Comparison of ENCODE assay signal across 10 mouse cellular contexts in genomic region chr11:96970341-96970740, GRCm38 (mm10). TPM values are rescaled to one million over a fixed set of nuclear protein-coding genes. Genes with fewer than 3 reads are reported as not detected.
A peak's percentile ranks its signal among the peaks of the same experiment; 100 is the strongest.
DNase-seq lines count a peak whose midpoint lies in the region; ATAC-seq and TF ChIP-seq lines count a peak whose summit lies in the region.
"Had no signal": no experiment of that assay in that cellular context is flagged by ENCODE, and none has a peak within 500 bp of the region (broad histone marks: within the 10 kb centered on the region; RNA-seq: fewer than 3 reads in every experiment).

No protein-coding gene starts in this region.

- no peak overlapping the region for H3K4me3 ChIP-seq in hindbrain, embryonic 15.5 days
- H3K4me3 ChIP-seq in hindbrain, embryonic 12.5 days: no peak overlapping the region
- H3K4me3 ChIP-seq in cortical plate, adult 2 months (ENCODE audit: insufficient read depth, low read length): no peak overlapping the region
- no peak overlapping the region for H3K4me3 ChIP-seq in liver, embryonic 11.5 days (ENCODE audit: low read depth, low read length)

- no peak overlapping the region for H3K9ac ChIP-seq in hindbrain, embryonic 15.5 days
- H3K9ac ChIP-seq in hindbrain, embryonic 12.5 days: no peak overlapping the region
- H3K9ac ChIP-seq in liver, embryonic 11.5 days (ENCODE audit: low read depth, low read length): 0 out of 2 replicates have a peak overlapping the region, but pooled peaks have one; percentile 32

- H3K9me3 ChIP-seq in hindbrain, embryonic 15.5 days: no peaks in the 10 kb centered on the region
- H3K9me3 ChIP-seq in hindbrain, embryonic 12.5 days (replicated peaks): no peaks in the 10 kb centered on the region
- H3K9me3 ChIP-seq in liver, embryonic 11.5 days (ENCODE audit: control insufficient read depth, low read length): no peaks in the 10 kb centered on the region

- 82% methylated on average over 3 of the region's 3 CpGs for WGBS in hindbrain, embryonic 15.5 days
- 87% methylated on average over 3 of the region's 3 CpGs for WGBS in hindbrain, embryonic 12.5 days
- 51% methylated on average over 3 of the region's 3 CpGs for WGBS in liver, embryonic 11.5 days

- no peaks in the 10 kb centered on the region for H3K36me3 ChIP-seq in hindbrain, embryonic 15.5 days
- H3K36me3 ChIP-seq in hindbrain, embryonic 12.5 days: no peaks in the 10 kb centered on the region; the same call in 1 of the 2 replicates
- H3K36me3 ChIP-seq in liver, embryonic 11.5 days (ENCODE audit: control insufficient read depth, insufficient read depth, low read length): no peaks in the 10 kb centered on the region

- no peak for ATAC-seq in hindbrain, embryonic 15.5 days (ENCODE audit: low FRiP score, low read depth)
- no peak for ATAC-seq in hindbrain, embryonic 12.5 days (ENCODE audit: low FRiP score)
- no peak for ATAC-seq in liver, embryonic 11.5 days (replicated peaks; ENCODE audit: low FRiP score)
- ATAC-seq in CD4-positive, CD25-positive, alpha-beta regulatory T cell, adult 4 months: no peak
- ATAC-seq: forebrain, embryonic 14.5 days had no signal

- H3K27me3 ChIP-seq in hindbrain, embryonic 15.5 days: no peaks in the 10 kb centered on the region
- H3K27me3 ChIP-seq in hindbrain, embryonic 12.5 days: no peaks in the 10 kb centered on the region
- H3K27me3 ChIP-seq in liver, embryonic 11.5 days (replicated peaks; ENCODE audit: control insufficient read depth, insufficient read depth, low read length): no peaks in the 10 kb centered on the region

- DNase-seq in NIH3T3 (ENCODE audit: low read depth): peak; percentile 59
- no peak for DNase-seq in liver, embryonic 11.5 days (ENCODE audit: low spot score)
- DNase-seq in embryo, embryonic 9.5 days (ENCODE audit: extremely low spot score): no peak
- DNase-seq: adrenal gland, adult 8-10 months; spleen, adult 18-20 months had no signal

- no peak for TF ChIP-seq CTCF in cortical plate, adult 2 months (IDR thresholded peaks at IDR 0.05; ENCODE audit: extremely low read depth, insufficient read depth, low read length)

- H3K4me1 ChIP-seq in hindbrain, embryonic 15.5 days (replicated peaks): peaks cover 37% of the 10 kb centered on the region
- peaks cover 30% of the 10 kb centered on the region for H3K4me1 ChIP-seq in hindbrain, embryonic 12.5 days
- H3K4me1 ChIP-seq in cortical plate, adult 2 months (ENCODE audit: control insufficient read depth, insufficient read depth, low read length): peaks cover 9% of the 10 kb centered on the region
- H3K4me1 ChIP-seq in liver, embryonic 11.5 days (replicated peaks; ENCODE audit: control insufficient read depth, insufficient read depth, low read length): peaks cover 49% of the 10 kb centered on the region

- H3K27ac ChIP-seq in hindbrain, embryonic 15.5 days (replicated peaks): peak overlapping the region; percentile 53; the same call in 1 of the 2 replicates
- H3K27ac ChIP-seq in hindbrain, embryonic 12.5 days: no peak overlapping the region
- peak overlapping the region; percentile 80; the same call in 1 of the 2 replicates for H3K27ac ChIP-seq in cortical plate, adult 2 months (ENCODE audit: insufficient read depth, low read length)
- H3K27ac ChIP-seq in liver, embryonic 11.5 days (ENCODE audit: low read depth, low read length): peak overlapping the region; percentile 77; the same call in 1 of the 2 replicates

- no peak for TF ChIP-seq POLR2A in cortical plate, adult 2 months (IDR thresholded peaks at IDR 0.05; ENCODE audit: extremely low read depth, insufficient read depth, low read length)

- H3K4me2 ChIP-seq in hindbrain, embryonic 15.5 days: no peak overlapping the region
- no peak overlapping the region for H3K4me2 ChIP-seq in hindbrain, embryonic 12.5 days (replicated peaks)
- H3K4me2 ChIP-seq in liver, embryonic 11.5 days: peak overlapping the region; percentile 65

RNA-seq across cellular contexts. Expression of gene Sp2, which starts 12.4 kb away (rescaled TPM):
- polyA plus RNA-seq in hindbrain, embryonic 15.5 days (2015; fragmentation: Nextera tagmentation; extraction: Ambion mirVana): 16.6 and 18.6 TPM in 2 replicates
- polyA plus RNA-seq in hindbrain, embryonic 12.5 days (2016; fragmentation: Nextera tagmentation; extraction: Ambion mirVana): 19.0 and 20.8 TPM in 2 replicates
- polyA plus RNA-seq in cortical plate, adult 2 months (2012; rRNA removed): 10.3 and 10.4 TPM in 2 replicates
- polyA plus RNA-seq in liver, embryonic 11.5 days (2014; fragmentation: Nextera tagmentation; extraction: Ambion mirVana): 18.3 and 18.9 TPM in 2 replicates
- polyA plus RNA-seq in CD4-positive, CD25-positive, alpha-beta regulatory T cell, adult 4 months (2017; shearing (Covaris generic)): 10 to 100 TPM; 19.5 to 22.9 TPM

RNA-seq across cellular contexts. Expression of gene Pnpo, which starts 26.6 kb away (rescaled TPM):
- polyA plus RNA-seq in hindbrain, embryonic 15.5 days (2015; fragmentation: Nextera tagmentation; extraction: Ambion mirVana): 30.4 and 32.5 TPM in 2 replicates
- polyA plus RNA-seq in hindbrain, embryonic 12.5 days (2016; fragmentation: Nextera tagmentation; extraction: Ambion mirVana): 21.5 and 22.5 TPM in 2 replicates
- 40.8 and 41.4 TPM in 2 replicates for polyA plus RNA-seq in cortical plate, adult 2 months (2012; rRNA removed)
- 206 and 226 TPM in 2 replicates for polyA plus RNA-seq in liver, embryonic 11.5 days (2014; fragmentation: Nextera tagmentation; extraction: Ambion mirVana)
- polyA plus RNA-seq in CD4-positive, CD25-positive, alpha-beta regulatory T cell, adult 4 months (2017; shearing (Covaris generic)): 10 to 100 TPM; 28.5 to 48.5 TPM

RNA-seq across cellular contexts. Expression of gene Prr15l, which starts 42.4 kb away (rescaled TPM):
- polyA plus RNA-seq in hindbrain, embryonic 15.5 days (2015; fragmentation: Nextera tagmentation; extraction: Ambion mirVana): 0.35 and 0.41 TPM in 2 replicates
- 0.53 and 1.5 TPM in 2 replicates for polyA plus RNA-seq in hindbrain, embryonic 12.5 days (2016; fragmentation: Nextera tagmentation; extraction: Ambion mirVana)
- polyA plus RNA-seq in cortical plate, adult 2 months (2012; rRNA removed): not detected in 2 replicates
- polyA plus RNA-seq in liver, embryonic 11.5 days (2014; fragmentation: Nextera tagmentation; extraction: Ambion mirVana): 1.8 and 2.2 TPM in 2 replicates
- polyA plus RNA-seq in CD4-positive, CD25-positive, alpha-beta regulatory T cell, adult 4 months (2017; shearing (Covaris generic)): 1 to 10 TPM in 1 of 2 experiments, under 1 TPM in 1; 0.48 to 1.5 TPM

RNA-seq across cellular contexts. Expression of gene Sp6, which starts 42.9 kb away (rescaled TPM):
- polyA plus RNA-seq in hindbrain, embryonic 15.5 days (2015; fragmentation: Nextera tagmentation; extraction: Ambion mirVana): 0.43 and 0.62 TPM in 2 replicates
- 0.26 and 0.46 TPM in 2 replicates for polyA plus RNA-seq in hindbrain, embryonic 12.5 days (2016; fragmentation: Nextera tagmentation; extraction: Ambion mirVana)
- 0.69 and 0.85 TPM in 2 replicates for polyA plus RNA-seq in cortical plate, adult 2 months (2012; rRNA removed)
- 0.17 TPM in 1 of 2 replicates, not detected in the other for polyA plus RNA-seq in liver, embryonic 11.5 days (2014; fragmentation: Nextera tagmentation; extraction: Ambion mirVana)
- 1 to 10 TPM; 1.7 to 3.0 TPM for polyA plus RNA-seq in CD4-positive, CD25-positive, alpha-beta regulatory T cell, adult 4 months (2017; shearing (Covaris generic))

RNA-seq across cellular contexts. Expression of gene Cdk5rap3, which starts 54.0 kb away (rescaled TPM):
- 81.6 and 82.8 TPM in 2 replicates for polyA plus RNA-seq in hindbrain, embryonic 15.5 days (2015; fragmentation: Nextera tagmentation; extraction: Ambion mirVana)
- 98.8 and 98.9 TPM in 2 replicates for polyA plus RNA-seq in hindbrain, embryonic 12.5 days (2016; fragmentation: Nextera tagmentation; extraction: Ambion mirVana)
- 42.9 and 44.8 TPM in 2 replicates for polyA plus RNA-seq in cortical plate, adult 2 months (2012; rRNA removed)
- 69.6 and 71.3 TPM in 2 replicates for polyA plus RNA-seq in liver, embryonic 11.5 days (2014; fragmentation: Nextera tagmentation; extraction: Ambion mirVana)
- 100 to 1,000 TPM in 1 of 2 experiments, 10 to 100 TPM in 1; 82.3 to 119 TPM for polyA plus RNA-seq in CD4-positive, CD25-positive, alpha-beta regulatory T cell, adult 4 months (2017; shearing (Covaris generic))
